Mouse (Mus musculus) lung, embryonic 15.5 days (tissue): Measurements from ENCODE around the gene Cadm2. TPM values are rescaled to one million over a fixed set of nuclear protein-coding genes. Genes with fewer than 3 reads are reported as not detected.

ENCODE experiments used
- ATAC-seq: fragments of 200-750 bp; cut with Nextera tagmentation; 2 replicates; pipeline ENCODE4 v1.8.0; 2017; ENCODE audit warnings: moderate number of reproducible peaks, borderline replicate concordance; ENCODE audit not compliant: low FRiP score, low TSS enrichment; ENCODE audit errors: extremely low read depth
- H3K27ac ChIP-seq: fragments of 300-500 bp; sonication (generic); 2 replicates; pipeline ENCODE4 v1.5.1; 2015; ENCODE audit warnings: moderate library complexity, mild to moderate bottlenecking, inconsistent platforms
- H3K27me3 ChIP-seq: fragments of 300-500 bp; sonication (generic); 2 replicates; pipeline ENCODE4 v1.6.1; 2015; ENCODE audit warnings: inconsistent platforms
- H3K36me3 ChIP-seq: fragments of 300-500 bp; sonication (generic); 2 replicates; pipeline ENCODE4 v1.6.1; 2015; ENCODE audit warnings: inconsistent platforms
- H3K4me1 ChIP-seq: fragments of 300-500 bp; sonication (generic); 2 replicates; pipeline ENCODE4 v1.6.1; 2015; ENCODE audit warnings: inconsistent platforms
- H3K4me2 ChIP-seq: fragments of 300-500 bp; sonication (generic); 2 replicates; pipeline ENCODE4 v1.6.1; 2015; ENCODE audit warnings: inconsistent platforms, mild to moderate bottlenecking, moderate library complexity
- H3K4me3 ChIP-seq: fragments of 300-500 bp; sonication (generic); 2 replicates; pipeline ENCODE4 v1.5.1; 2015; ENCODE audit warnings: mild to moderate bottlenecking, inconsistent platforms
- H3K9ac ChIP-seq: fragments of 300-500 bp; sonication (generic); 2 replicates; pipeline ENCODE4 v1.6.1; 2015; ENCODE audit warnings: inconsistent platforms
- H3K9me3 ChIP-seq: fragments of 300-500 bp; sonication (generic); 2 replicates; pipeline ENCODE4 v1.6.1; 2016; ENCODE audit warnings: inconsistent platforms
- WGBS: fragments of 180-500 bp; shearing (Covaris S2); methylation state at CpG from one replicate; pipeline ENCODE4 v1.1.7; 2015; 5-methylcytosine and 5-hydroxymethylcytosine counted together
- polyA plus RNA-seq: library from polyadenylated mRNA; unstranded; fragments of >200 nt; fragmentation: Nextera tagmentation; extraction: Ambion mirVana; gene quantifications from 2 replicates; pipeline ENCODE4 v1.2.1, GENCODE M21; 2015

Cadm2 gene
- polyA plus RNA-seq, 1 experiment from 2014 or later = 0.74 TPM

DNA sequence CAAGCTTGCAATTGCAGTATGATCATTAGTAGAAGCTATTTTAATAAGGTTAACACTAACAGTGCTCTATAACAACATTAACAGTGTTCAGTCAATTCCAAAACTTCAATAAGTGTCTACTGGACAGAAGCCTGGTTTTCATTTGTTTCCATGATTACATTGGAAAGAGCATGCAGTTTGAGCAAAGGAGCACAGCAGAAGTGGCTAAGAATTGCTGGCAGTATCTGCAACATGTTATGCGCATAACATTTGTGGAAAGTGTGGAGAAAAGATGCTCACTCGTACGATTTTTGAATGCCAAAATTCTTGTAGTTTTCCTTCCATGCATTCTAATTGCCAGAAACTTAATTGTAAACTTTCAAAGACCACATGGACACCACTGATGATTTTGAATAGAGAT is 718.9 kb downstream of the Cadm2 start:
- H3K4me1 ChIP-seq = no peaks in the 10 kb centered on the region
- H3K9me3 ChIP-seq = no peaks in the 10 kb centered on the region
- H3K9ac ChIP-seq = no peak overlapping the region
- H3K4me2 ChIP-seq = no peak overlapping the region
- H3K4me3 ChIP-seq = no peak overlapping the region
- 84% methylated on average over 3 of the region's 3 CpGs for WGBS
- H3K27ac ChIP-seq = no peak overlapping the region
- H3K27me3 ChIP-seq = no peaks in the 10 kb centered on the region
- ATAC-seq = no peak
- H3K36me3 ChIP-seq = no peaks in the 10 kb centered on the region

GRCm38 (mm10) chr16:66900664-66901063 is 720.0 kb downstream of the Cadm2 start:
- no peak overlapping the region for H3K4me3 ChIP-seq
- no peaks in the 10 kb centered on the region for H3K9me3 ChIP-seq
- H3K4me2 ChIP-seq = no peak overlapping the region
- no peak overlapping the region for H3K9ac ChIP-seq
- no peaks in the 10 kb centered on the region for H3K36me3 ChIP-seq
- 50% methylated on average over 4 of the region's 4 CpGs for WGBS
- no peaks in the 10 kb centered on the region for H3K4me1 ChIP-seq
- H3K27me3 ChIP-seq = no peaks in the 10 kb centered on the region
- ATAC-seq = no peak
- H3K27ac ChIP-seq = no peak overlapping the region

GRCm38 (mm10) chr16:66892359-66892758 is 728.3 kb downstream of the Cadm2 start:
- Histone ChIP-seq H3K4me2 (no peak overlapping the region), H3K9me3 (no peaks in the 10 kb centered on the region), H3K27me3 (no peaks in the 10 kb centered on the region), H3K4me3 (no peak overlapping the region), H3K9ac (no peak overlapping the region), H3K36me3 (no peaks in the 10 kb centered on the region), H3K4me1 (no peaks in the 10 kb centered on the region), H3K27ac (no peak overlapping the region)
- WGBS = 80% methylated on average over 6 of the region's 6 CpGs
- no peak for ATAC-seq

- H3K4me1 ChIP-seq = no peaks in the 10 kb centered on the region
- no peaks in the 10 kb centered on the region for H3K9me3 ChIP-seq
- H3K4me2 ChIP-seq = no peak overlapping the region
- no peaks in the 10 kb centered on the region for H3K36me3 ChIP-seq
- no peak overlapping the region for H3K9ac ChIP-seq
- H3K4me3 ChIP-seq = no peak overlapping the region
- no peak for ATAC-seq
- H3K27me3 ChIP-seq = no peaks in the 10 kb centered on the region
- no peak overlapping the region for H3K27ac ChIP-seq
- WGBS = 67% methylated on average over 6 of the region's 6 CpGs
Measured at GRCm38 (mm10) chr16:66891559-66892247, 729.0 kb downstream of the Cadm2 start.

DNA sequence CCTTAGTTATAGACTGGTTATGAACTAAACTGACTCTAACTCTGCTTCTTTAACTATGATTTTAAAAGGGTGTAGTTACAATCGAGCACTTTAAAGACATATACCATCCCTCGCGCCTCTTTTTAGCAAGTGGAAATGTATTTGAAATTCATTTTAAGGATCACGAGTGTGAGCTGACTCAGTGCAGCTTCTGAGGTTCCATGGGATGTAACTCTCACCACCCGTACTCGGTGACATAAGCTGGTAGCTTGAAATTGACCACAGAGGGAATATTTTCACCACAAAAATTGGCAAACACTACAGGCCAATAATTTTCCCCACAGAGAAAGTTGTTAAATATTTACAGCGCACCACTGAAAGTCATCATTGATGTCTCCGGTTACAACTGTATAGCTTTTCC is 730.8 kb downstream of the Cadm2 start:
- no peak overlapping the region for H3K4me2 ChIP-seq
- no peak for ATAC-seq
- no peak overlapping the region for H3K9ac ChIP-seq
- no peaks in the 10 kb centered on the region for H3K9me3 ChIP-seq
- WGBS = 81% methylated on average over 8 of the region's 8 CpGs
- H3K36me3 ChIP-seq = no peaks in the 10 kb centered on the region
- no peaks in the 10 kb centered on the region for H3K27me3 ChIP-seq
- H3K4me3 ChIP-seq = no peak overlapping the region
- no peak overlapping the region for H3K27ac ChIP-seq
- no peaks in the 10 kb centered on the region for H3K4me1 ChIP-seq

GRCm38 (mm10) chr16:66882597-66882996 is 738.1 kb downstream of the Cadm2 start:
- H3K27ac ChIP-seq = no peak overlapping the region
- no peaks in the 10 kb centered on the region for H3K4me1 ChIP-seq
- no peak overlapping the region for H3K4me2 ChIP-seq
- H3K27me3 ChIP-seq = no peaks in the 10 kb centered on the region
- no peaks in the 10 kb centered on the region for H3K36me3 ChIP-seq
- no peak overlapping the region for H3K9ac ChIP-seq
- 41% methylated on average over 3 of the region's 3 CpGs for WGBS
- no peak overlapping the region for H3K4me3 ChIP-seq
- ATAC-seq = no peak
- H3K9me3 ChIP-seq = no peaks in the 10 kb centered on the region

DNA sequence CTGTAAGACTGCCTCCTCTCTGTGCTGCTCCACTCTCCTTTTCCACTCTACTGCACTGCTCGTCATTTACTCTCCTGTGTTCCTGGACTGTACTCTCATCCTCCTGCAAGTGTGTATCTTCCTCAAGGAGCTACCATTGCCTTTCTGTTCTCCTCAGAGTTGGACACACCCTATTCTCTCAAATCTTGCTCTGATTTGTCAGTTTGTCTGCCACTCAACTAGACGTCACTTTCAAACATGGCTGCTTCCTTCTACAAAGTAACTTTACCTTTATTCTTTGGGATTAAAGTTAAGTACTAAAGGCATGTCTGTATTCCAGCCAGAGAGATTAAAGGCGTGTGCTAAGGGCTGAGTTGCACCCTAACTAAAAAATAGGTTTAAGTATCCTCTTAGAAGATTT is 749.5 kb downstream of the Cadm2 start:
- H3K4me2 ChIP-seq = no peak overlapping the region
- no peaks in the 10 kb centered on the region for H3K9me3 ChIP-seq
- H3K4me3 ChIP-seq = no peak overlapping the region
- no peaks in the 10 kb centered on the region for H3K36me3 ChIP-seq
- no peak for ATAC-seq
- no peaks in the 10 kb centered on the region for H3K4me1 ChIP-seq
- 78% methylated on average over 3 of the region's 3 CpGs for WGBS
- no peak overlapping the region for H3K9ac ChIP-seq
- no peaks in the 10 kb centered on the region for H3K27me3 ChIP-seq
- H3K27ac ChIP-seq = no peak overlapping the region

GRCm38 (mm10) chr16:66851047-66851446 is 769.7 kb downstream of the Cadm2 start:
- no peaks in the 10 kb centered on the region for H3K36me3 ChIP-seq
- H3K4me1 ChIP-seq = no peaks in the 10 kb centered on the region
- no peak overlapping the region for H3K4me2 ChIP-seq
- H3K9ac ChIP-seq = no peak overlapping the region
- 66% methylated on average over 3 of the region's 3 CpGs for WGBS
- H3K27ac ChIP-seq = no peak overlapping the region
- no peaks in the 10 kb centered on the region for H3K27me3 ChIP-seq
- no peak overlapping the region for H3K4me3 ChIP-seq
- ATAC-seq = no peak
- H3K9me3 ChIP-seq = no peaks in the 10 kb centered on the region

DNA sequence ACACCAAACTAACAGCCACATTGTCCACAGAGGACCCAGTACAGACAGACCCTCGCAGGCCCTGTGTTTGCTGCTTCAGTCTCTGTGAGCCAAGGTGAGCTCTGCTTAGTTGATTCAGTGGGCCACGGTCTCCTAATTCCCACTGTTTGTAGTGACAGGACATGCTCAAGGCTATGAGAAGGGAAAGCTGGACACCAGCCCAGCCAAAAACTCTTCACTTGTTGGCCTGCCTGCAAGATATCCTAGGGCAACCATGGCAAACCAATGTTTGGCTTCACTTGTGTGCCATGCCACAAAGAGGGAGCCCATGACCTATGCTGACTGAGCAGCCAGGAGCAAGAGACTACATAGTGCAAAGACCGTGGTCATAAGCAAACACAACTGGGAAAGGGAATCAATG is 795.8 kb downstream of the Cadm2 start:
- no peaks in the 10 kb centered on the region for H3K9me3 ChIP-seq
- no peaks in the 10 kb centered on the region for H3K4me1 ChIP-seq
- WGBS = 74% methylated on average over 3 of the region's 3 CpGs
- ATAC-seq = no peak
- H3K27me3 ChIP-seq = no peaks in the 10 kb centered on the region
- no peak overlapping the region for H3K27ac ChIP-seq
- H3K36me3 ChIP-seq = no peaks in the 10 kb centered on the region
- no peak overlapping the region for H3K4me3 ChIP-seq
- H3K9ac ChIP-seq = no peak overlapping the region
- no peak overlapping the region for H3K4me2 ChIP-seq

DNA sequence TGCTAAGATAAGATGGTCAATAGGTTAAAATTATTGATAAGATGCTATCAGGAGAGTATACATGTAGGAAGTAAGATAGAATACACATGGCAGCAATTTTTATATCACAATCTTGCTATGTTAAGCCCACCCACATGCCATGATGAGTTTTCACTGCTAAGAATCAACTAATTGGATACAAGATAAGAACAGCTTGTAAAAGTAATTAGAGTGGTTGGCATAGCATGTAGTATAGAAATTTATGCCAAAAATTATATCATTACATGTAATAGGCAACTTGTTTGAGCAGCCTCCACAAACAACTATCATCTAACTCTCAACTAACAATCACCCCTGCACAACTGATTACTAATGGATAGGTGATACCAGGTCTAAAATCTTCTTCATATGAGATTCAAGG is 809.2 kb downstream of the Cadm2 start:
- H3K4me3 ChIP-seq = no peak overlapping the region
- H3K9me3 ChIP-seq = no peaks in the 10 kb centered on the region
- no peaks in the 10 kb centered on the region for H3K27me3 ChIP-seq
- H3K36me3 ChIP-seq = no peaks in the 10 kb centered on the region
- no peak overlapping the region for H3K9ac ChIP-seq
- H3K27ac ChIP-seq = no peak overlapping the region
- no peak for ATAC-seq
- no peaks in the 10 kb centered on the region for H3K4me1 ChIP-seq
- no peak overlapping the region for H3K4me2 ChIP-seq

GRCm38 (mm10) chr16:66798204-66798603 is 822.5 kb downstream of the Cadm2 start:
- ATAC-seq = no peak
- 58% methylated on average over 3 of the region's 3 CpGs for WGBS
- H3K36me3 ChIP-seq = no peaks in the 10 kb centered on the region
- no peak overlapping the region for H3K27ac ChIP-seq
- H3K27me3 ChIP-seq = no peaks in the 10 kb centered on the region
- no peak overlapping the region for H3K4me3 ChIP-seq
- H3K4me1 ChIP-seq = no peaks in the 10 kb centered on the region
- no peak overlapping the region for H3K9ac ChIP-seq
- no peaks in the 10 kb centered on the region for H3K9me3 ChIP-seq
- no peak overlapping the region for H3K4me2 ChIP-seq

- Histone ChIP-seq H3K4me3 (no peak overlapping the region), H3K4me2 (no peak overlapping the region), H3K36me3 (no peaks in the 10 kb centered on the region), H3K27me3 (no peaks in the 10 kb centered on the region), H3K27ac (no peak overlapping the region), H3K9me3 (no peaks in the 10 kb centered on the region), H3K9ac (no peak overlapping the region), H3K4me1 (no peaks in the 10 kb centered on the region)
- WGBS = 81% methylated on average over 3 of the region's 3 CpGs
- ATAC-seq = no peak
Measured at GRCm38 (mm10) chr16:66793067-66793466, 827.6 kb downstream of the Cadm2 start.

- no peak for ATAC-seq
- 52% methylated on average over 4 of the region's 4 CpGs for WGBS
- Histone ChIP-seq H3K4me3 (no peak overlapping the region), H3K9me3 (no peaks in the 10 kb centered on the region), H3K27me3 (no peaks in the 10 kb centered on the region), H3K27ac (no peak overlapping the region), H3K4me1 (no peaks in the 10 kb centered on the region), H3K36me3 (no peaks in the 10 kb centered on the region), H3K4me2 (no peak overlapping the region), H3K9ac (no peak overlapping the region)
Measured at GRCm38 (mm10) chr16:66771883-66772282, 848.8 kb downstream of the Cadm2 start.
